Mouse (Mus musculus): ENCODE measurements at regions not wholly inside any gene's neighbourhood (a gene's known extent, or its start where the extent isn't known, plus 50 kb on each side); places are given as distances from the start of the nearest gene placed in this dataset.

DNA sequence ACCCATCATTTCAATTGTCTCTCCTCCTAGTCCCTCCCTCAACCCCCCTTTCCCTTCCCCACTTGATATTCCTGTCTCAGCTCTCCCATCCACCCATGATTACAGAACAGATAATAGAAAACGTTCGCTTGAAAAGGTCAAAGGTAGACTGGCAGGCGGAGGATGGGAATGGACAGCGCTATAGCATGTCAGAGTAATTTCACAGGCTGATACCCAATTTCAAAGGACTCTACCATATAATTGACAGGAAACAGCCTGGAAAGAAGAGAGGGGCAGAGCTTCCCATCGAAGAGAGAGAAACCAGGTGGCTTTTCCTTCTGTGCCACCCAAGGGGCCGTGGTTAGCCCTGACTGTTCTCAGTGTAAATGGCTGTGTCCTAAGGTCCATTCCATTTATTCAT, 140.2 kb upstream of the Atxn1 start:
- Histone ChIP-seq H3K9me3 (replicated peaks) (no peaks in the 10 kb centered on the region), H3K4me3 (replicated peaks) (no peak overlapping the region), H3K4me2 (no peak overlapping the region), H3K4me1 (no peaks in the 10 kb centered on the region), H3K27me3 (replicated peaks) (no peaks in the 10 kb centered on the region), H3K27ac (replicated peaks) (no peak overlapping the region), H3K36me3 (no peaks in the 10 kb centered on the region), H3K9ac (replicated peaks) (no peak overlapping the region)
- ATAC-seq (ENCODE audit: low FRiP score): no peak
- WGBS: 43% methylated on average over 6 of the region's 6 CpGs

DNA sequence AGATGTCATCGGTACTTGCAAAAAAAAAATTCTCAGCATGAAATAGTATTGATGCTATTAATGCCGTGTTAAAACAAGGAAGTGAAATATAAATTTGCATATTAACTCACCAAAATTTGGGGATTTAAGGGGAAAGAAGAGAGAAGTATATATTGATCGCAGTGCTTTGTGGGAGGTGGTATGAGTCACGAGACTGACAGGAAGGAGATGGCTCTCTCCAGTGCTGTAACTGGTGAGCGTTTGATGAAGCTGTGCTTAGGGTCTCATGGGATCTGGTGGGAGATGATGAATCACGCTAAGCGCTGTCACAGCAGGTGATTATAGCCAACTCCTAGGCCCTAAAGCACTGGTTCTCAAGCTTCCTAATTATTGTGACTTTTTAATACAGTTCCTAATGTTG, 133.8 kb upstream of the Atxn1 start:
- H3K9ac ChIP-seq (replicated peaks): no peak overlapping the region
- H3K4me1 ChIP-seq: no peaks in the 10 kb centered on the region
- H3K36me3 ChIP-seq: no peaks in the 10 kb centered on the region
- ATAC-seq (ENCODE audit: low FRiP score): no peak
- H3K27ac ChIP-seq (replicated peaks): no peak overlapping the region
- H3K4me3 ChIP-seq (replicated peaks): no peak overlapping the region
- WGBS: 68% methylated on average over 7 of the region's 7 CpGs
- no peaks in the 10 kb centered on the region for H3K9me3 ChIP-seq (replicated peaks)
- no peaks in the 10 kb centered on the region for H3K27me3 ChIP-seq (replicated peaks)
- no peak overlapping the region for H3K4me2 ChIP-seq

DNA sequence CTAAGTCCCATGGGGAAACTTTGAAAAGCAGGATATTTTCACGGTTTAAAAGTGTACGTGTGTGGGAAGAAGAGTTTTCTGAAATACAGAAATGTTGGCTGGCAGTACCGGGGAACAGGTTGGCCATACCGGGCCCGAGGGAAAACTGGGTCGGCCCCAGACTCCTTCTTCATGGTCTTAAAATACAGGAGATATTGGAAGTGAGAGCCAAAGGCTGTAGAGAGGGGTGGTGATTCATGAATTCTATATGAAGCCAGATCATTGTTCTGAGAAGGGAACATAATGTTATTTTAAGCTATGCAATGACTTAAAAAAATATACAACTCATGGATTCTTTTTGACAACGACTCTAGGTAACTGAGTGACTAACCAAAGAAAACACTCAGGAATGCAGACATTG, 133.3 kb upstream of the Atxn1 start:
- Histone ChIP-seq H3K9me3 (replicated peaks) (no peaks in the 10 kb centered on the region), H3K4me3 (replicated peaks) (no peak overlapping the region), H3K27ac (replicated peaks) (no peak overlapping the region), H3K4me1 (no peaks in the 10 kb centered on the region), H3K36me3 (no peaks in the 10 kb centered on the region), H3K27me3 (replicated peaks) (no peaks in the 10 kb centered on the region), H3K9ac (replicated peaks) (no peak overlapping the region), H3K4me2 (no peak overlapping the region)
- no peak for ATAC-seq (ENCODE audit: low FRiP score)
- WGBS: 81% methylated on average over 7 of the region's 7 CpGs

DNA sequence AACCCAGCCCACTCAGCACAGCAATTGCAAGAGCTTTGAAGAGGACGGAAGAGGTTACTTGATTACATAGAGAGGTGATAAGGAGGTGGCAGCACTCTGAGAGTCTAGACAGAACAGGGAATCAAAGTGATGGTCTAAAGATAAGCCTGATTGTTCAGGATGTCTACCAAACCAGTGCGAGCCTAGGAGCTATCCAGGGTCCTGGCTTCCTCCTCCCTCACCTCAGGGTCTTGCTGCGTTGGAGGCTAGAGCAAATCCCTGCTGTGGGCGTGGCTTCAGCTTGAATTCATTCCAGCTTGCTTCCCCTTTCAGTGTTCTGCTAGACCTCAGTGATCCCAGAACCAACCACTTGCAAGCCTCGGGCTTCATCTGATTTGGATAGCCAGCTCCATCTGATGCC, 132.2 kb upstream of the Atxn1 start:
- H3K36me3 ChIP-seq: no peaks in the 10 kb centered on the region
- H3K27ac ChIP-seq (replicated peaks): no peak overlapping the region
- no peak overlapping the region for H3K4me3 ChIP-seq (replicated peaks)
- H3K9me3 ChIP-seq (replicated peaks): no peaks in the 10 kb centered on the region
- H3K4me1 ChIP-seq: no peaks in the 10 kb centered on the region
- 7% methylated on average over 5 of the region's 5 CpGs for WGBS
- H3K9ac ChIP-seq (replicated peaks): no peak overlapping the region
- H3K27me3 ChIP-seq (replicated peaks): no peaks in the 10 kb centered on the region
- H3K4me2 ChIP-seq: no peak overlapping the region
- ATAC-seq (ENCODE audit: low FRiP score): no peak

DNA sequence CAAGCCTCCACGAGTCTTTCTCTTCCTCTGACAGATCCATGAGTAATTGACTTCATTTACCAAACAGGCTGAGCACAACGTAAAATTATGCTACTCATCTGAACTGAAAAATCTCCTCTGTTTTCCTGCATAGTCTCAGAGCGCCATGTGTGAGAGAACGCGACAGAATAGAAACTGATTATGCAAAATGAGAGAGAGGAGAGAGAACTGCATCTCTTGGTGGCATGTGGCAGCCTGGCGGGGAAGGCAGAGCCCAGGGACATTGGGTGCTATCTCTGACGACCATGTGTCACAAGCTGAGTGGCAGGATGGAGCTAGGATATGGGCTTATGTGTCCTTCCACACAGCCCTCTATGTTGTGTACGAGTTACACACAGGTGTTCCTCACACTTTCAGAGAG, 131.6 kb upstream of the Atxn1 start:
- Histone ChIP-seq H3K4me3 (replicated peaks) (no peak overlapping the region), H3K9me3 (replicated peaks) (no peaks in the 10 kb centered on the region), H3K4me2 (no peak overlapping the region), H3K9ac (replicated peaks) (no peak overlapping the region), H3K27me3 (replicated peaks) (no peaks in the 10 kb centered on the region), H3K27ac (replicated peaks) (no peak overlapping the region), H3K36me3 (no peaks in the 10 kb centered on the region), H3K4me1 (no peaks in the 10 kb centered on the region)
- no peak for ATAC-seq (ENCODE audit: low FRiP score)
- 58% methylated on average over 8 of the region's 8 CpGs for WGBS

DNA sequence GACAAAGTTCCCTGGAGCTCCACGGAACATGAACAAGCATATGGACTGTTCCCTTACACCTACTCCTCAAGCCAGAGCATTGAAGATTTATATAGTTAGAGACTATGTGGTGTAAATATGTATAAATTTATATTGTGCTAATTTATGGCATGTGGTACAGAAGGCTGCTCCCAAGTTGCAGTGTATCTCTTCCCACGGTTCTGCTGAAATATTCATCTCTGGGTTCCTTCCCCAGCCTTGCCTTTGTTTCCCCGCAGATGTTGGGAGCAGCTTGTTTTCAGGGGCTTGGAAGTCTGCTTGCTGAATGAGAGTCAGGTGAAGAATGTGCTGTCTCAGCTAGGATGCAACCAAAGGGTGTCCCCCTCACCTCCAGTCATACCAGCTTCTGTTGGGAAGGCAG, 128.0 kb upstream of the Atxn1 start:
- ATAC-seq (ENCODE audit: low FRiP score): no peak
- Histone ChIP-seq H3K27me3 (replicated peaks) (no peaks in the 10 kb centered on the region), H3K4me1 (no peaks in the 10 kb centered on the region), H3K4me3 (replicated peaks) (no peak overlapping the region), H3K9me3 (replicated peaks) (no peaks in the 10 kb centered on the region), H3K4me2 (no peak overlapping the region), H3K9ac (replicated peaks) (no peak overlapping the region), H3K27ac (replicated peaks) (no peak overlapping the region), H3K36me3 (no peaks in the 10 kb centered on the region)
- 86% methylated on average over 3 of the region's 3 CpGs for WGBS

DNA sequence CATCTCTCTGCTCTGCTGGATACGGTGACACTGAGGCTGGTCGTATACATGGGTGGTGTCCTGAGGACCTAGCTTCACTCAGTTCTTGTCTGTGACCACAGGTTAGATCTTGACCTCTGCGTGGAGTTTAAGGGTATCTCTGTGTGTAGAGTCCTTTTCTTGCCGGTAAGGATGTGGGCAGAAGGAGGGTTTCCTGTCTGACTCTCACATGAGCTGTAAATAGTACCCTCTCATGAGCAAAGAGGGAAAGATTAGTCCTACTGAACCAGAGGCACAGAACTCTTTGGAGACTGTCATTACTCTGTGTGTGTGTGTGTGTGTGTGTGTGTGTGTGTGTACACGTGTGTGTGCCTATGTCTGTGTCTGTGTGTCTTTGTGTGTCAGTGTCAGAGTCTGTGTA, 126.3 kb upstream of the Atxn1 start:
- 79% methylated on average over 5 of the region's 5 CpGs for WGBS
- Histone ChIP-seq H3K27me3 (replicated peaks) (no peaks in the 10 kb centered on the region), H3K4me3 (replicated peaks) (no peak overlapping the region), H3K9ac (replicated peaks) (no peak overlapping the region), H3K4me1 (no peaks in the 10 kb centered on the region), H3K9me3 (replicated peaks) (no peaks in the 10 kb centered on the region), H3K4me2 (no peak overlapping the region), H3K27ac (replicated peaks) (no peak overlapping the region), H3K36me3 (no peaks in the 10 kb centered on the region)
- ATAC-seq (ENCODE audit: low FRiP score): no peak

DNA sequence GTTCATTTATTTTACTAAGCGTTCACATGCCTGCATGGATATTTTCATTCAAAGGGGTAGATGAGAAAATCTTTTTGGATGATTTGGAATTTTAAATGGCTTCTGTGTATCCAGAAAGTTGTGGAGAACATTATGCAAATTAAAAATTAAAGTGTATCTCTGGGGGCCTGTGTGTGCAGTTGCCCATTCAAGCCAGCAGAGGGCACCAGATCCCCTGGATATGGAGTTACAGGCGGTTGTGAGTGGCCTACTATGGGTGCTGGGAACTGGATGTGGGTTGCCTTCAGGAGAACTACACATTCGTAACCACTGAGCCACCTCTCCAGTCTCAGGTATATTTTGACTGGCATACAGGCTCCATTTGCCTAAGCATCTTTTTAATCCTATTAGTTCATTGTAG, 123.4 kb upstream of the Atxn1 start:
- no peaks in the 10 kb centered on the region for H3K9me3 ChIP-seq (replicated peaks)
- no peak overlapping the region for H3K4me2 ChIP-seq
- no peak overlapping the region for H3K9ac ChIP-seq (replicated peaks)
- no peak overlapping the region for H3K4me3 ChIP-seq (replicated peaks)
- H3K27me3 ChIP-seq (replicated peaks): no peaks in the 10 kb centered on the region
- no peaks in the 10 kb centered on the region for H3K4me1 ChIP-seq
- WGBS: 82% methylated on average over 3 of the region's 3 CpGs
- no peaks in the 10 kb centered on the region for H3K36me3 ChIP-seq
- no peak for ATAC-seq (ENCODE audit: low FRiP score)
- H3K27ac ChIP-seq (replicated peaks): no peak overlapping the region

DNA sequence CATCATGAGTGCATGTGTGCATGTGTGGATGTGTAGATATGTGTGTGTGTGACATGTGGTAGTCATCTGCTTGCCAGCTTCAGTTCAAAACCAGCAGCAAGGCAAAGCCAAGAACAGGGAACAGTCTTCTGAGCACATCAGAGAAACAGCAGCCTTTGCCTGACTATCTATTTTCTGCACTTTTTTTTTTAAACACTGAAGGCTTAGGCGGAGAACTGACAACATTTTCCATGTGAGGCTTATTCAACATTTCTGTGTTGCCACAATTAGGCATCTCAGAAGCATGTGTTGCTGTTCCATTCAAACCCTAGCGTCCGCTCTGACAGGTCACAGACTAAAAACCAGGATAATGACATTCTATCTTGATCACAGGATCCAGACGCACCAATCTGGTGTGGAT, 122.9 kb upstream of the Atxn1 start:
- Histone ChIP-seq H3K36me3 (no peaks in the 10 kb centered on the region), H3K4me1 (no peaks in the 10 kb centered on the region), H3K27ac (replicated peaks) (no peak overlapping the region), H3K27me3 (replicated peaks) (no peaks in the 10 kb centered on the region), H3K9me3 (replicated peaks) (no peaks in the 10 kb centered on the region), H3K4me2 (no peak overlapping the region), H3K4me3 (replicated peaks) (no peak overlapping the region), H3K9ac (replicated peaks) (no peak overlapping the region)
- ATAC-seq (ENCODE audit: low FRiP score): no peak
- 91% methylated on average over 4 of the region's 4 CpGs for WGBS

DNA sequence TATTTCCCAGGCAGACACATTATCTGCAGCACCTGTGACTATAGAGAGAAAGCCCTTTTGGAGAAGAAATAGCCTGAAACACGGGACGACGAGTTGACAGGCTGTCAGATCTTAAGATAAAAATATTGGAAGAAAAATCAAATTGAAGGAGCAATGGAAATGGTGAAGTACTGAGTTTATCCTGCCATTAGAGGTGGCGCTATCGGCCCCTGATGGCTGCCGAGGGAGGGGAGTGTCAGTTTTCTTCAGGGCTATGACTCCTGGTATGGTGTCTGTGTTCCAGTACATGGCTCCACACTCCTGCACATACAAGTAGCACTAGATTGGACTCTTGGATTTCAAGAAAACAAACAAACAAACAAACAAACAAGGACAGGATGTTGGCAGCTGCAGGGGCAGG, 112.1 kb upstream of the Atxn1 start:
- Histone ChIP-seq H3K27ac (replicated peaks) (no peak overlapping the region), H3K4me3 (replicated peaks) (no peak overlapping the region), H3K9me3 (replicated peaks) (no peaks in the 10 kb centered on the region), H3K27me3 (replicated peaks) (no peaks in the 10 kb centered on the region), H3K4me2 (no peak overlapping the region), H3K9ac (replicated peaks) (no peak overlapping the region), H3K4me1 (no peaks in the 10 kb centered on the region), H3K36me3 (no peaks in the 10 kb centered on the region)
- 89% methylated on average over 6 of the region's 6 CpGs for WGBS
- ATAC-seq (ENCODE audit: low FRiP score): no peak

DNA sequence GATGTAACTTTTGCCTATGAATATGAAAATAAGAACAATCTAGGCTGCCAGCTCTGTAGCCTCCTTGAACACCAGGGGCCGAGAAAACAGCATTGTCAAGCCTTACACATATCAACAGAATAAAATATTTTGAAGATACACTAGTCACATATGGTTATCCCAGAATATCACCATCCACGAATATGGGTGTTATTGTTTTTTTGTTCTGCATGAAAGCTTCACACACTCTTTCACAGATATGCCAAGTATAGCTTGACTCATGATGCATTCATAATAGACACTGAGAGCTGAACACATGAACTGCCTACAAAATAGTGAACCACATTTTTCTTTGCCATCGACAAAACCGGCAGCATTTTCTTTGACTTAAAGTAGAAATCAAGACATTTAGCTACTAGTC, 106.9 kb upstream of the Atxn1 start:
- Histone ChIP-seq H3K27ac (replicated peaks) (no peak overlapping the region), H3K9ac (replicated peaks) (no peak overlapping the region), H3K9me3 (replicated peaks) (no peaks in the 10 kb centered on the region), H3K4me1 (no peaks in the 10 kb centered on the region), H3K4me2 (no peak overlapping the region), H3K36me3 (no peaks in the 10 kb centered on the region), H3K4me3 (replicated peaks) (no peak overlapping the region), H3K27me3 (replicated peaks) (no peaks in the 10 kb centered on the region)
- WGBS: 93% methylated on average over 4 of the region's 4 CpGs
- no peak for ATAC-seq (ENCODE audit: low FRiP score)

DNA sequence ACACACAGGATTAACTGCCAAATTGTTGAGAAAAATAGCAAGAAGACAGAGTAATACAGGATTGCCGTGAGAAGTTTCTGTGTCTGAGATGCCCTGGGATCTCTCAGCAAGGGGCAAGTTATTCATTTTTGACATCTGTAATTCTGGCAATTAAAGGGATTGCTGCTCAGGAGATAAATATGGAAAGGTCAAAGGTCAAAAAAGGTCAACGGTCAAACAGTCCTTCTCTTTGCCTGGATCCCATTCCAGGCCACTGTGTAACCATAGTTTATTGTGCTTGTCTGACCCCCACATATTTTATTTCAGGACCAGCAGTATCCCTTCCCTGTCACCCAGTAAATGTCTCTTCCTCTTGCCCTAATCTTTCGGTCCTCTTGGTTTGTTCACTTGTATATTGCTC, 104.8 kb upstream of the Atxn1 start:
- H3K27ac ChIP-seq (replicated peaks): no peak overlapping the region
- H3K4me2 ChIP-seq: no peak overlapping the region
- no peaks in the 10 kb centered on the region for H3K4me1 ChIP-seq
- no peaks in the 10 kb centered on the region for H3K36me3 ChIP-seq
- H3K9me3 ChIP-seq (replicated peaks): no peaks in the 10 kb centered on the region
- 56% methylated on average over 3 of the region's 3 CpGs for whole genome bisulfite sequencing
- no peak overlapping the region for H3K4me3 ChIP-seq (replicated peaks)
- H3K9ac ChIP-seq (replicated peaks): no peak overlapping the region
- no peaks in the 10 kb centered on the region for H3K27me3 ChIP-seq (replicated peaks)
- ATAC-seq (ENCODE audit: low FRiP score): no peak

DNA sequence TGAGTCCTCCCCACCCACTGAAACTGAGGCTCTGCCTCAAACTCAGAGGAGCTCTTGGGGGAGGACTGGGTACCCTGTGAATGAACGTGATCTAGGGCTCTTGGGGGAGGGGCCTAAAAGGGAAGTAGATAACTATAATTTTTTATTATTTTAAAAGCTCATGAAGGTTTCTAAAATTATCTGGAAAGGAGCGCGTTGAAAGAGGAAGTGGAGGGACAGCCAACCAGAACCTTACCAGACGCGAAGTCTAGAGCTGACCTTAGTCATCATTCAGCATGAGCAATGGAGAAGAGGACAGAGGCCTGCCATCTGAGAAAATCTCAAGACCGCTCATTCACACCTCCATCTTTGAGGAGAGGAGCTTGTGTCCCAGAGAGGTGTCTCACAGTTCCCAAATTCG, 98.0 kb upstream of the Atxn1 start:
- Histone ChIP-seq H3K4me1 (no peaks in the 10 kb centered on the region; the same call in 1 of the 2 replicates), H3K27me3 (replicated peaks) (no peaks in the 10 kb centered on the region), H3K4me2 (no peak overlapping the region), H3K9ac (replicated peaks) (no peak overlapping the region), H3K9me3 (replicated peaks) (no peaks in the 10 kb centered on the region), H3K27ac (replicated peaks) (no peak overlapping the region), H3K36me3 (no peaks in the 10 kb centered on the region), H3K4me3 (replicated peaks) (no peak overlapping the region)
- no peak for ATAC-seq (ENCODE audit: low FRiP score)
- WGBS: 95% methylated on average over 7 of the region's 7 CpGs
